Mouse (Mus musculus) kidney, embryonic 15.5 days (tissue): ENCODE measurements around the gene Dap. TPM values are rescaled to one million over a fixed set of nuclear protein-coding genes. Genes with fewer than 3 reads are reported as not detected.
A peak's percentile ranks its signal among the peaks of the same experiment; 100 is the strongest.

Source experiments
- ATAC-seq: fragments of 200-750 bp; cut with Nextera tagmentation; replicated peaks from 2 replicates; pipeline ENCODE4 v1.8.0; 2017; ENCODE audit warnings: moderate TSS enrichment; ENCODE audit not compliant: low FRiP score
- H3K27ac ChIP-seq: fragments of 300-500 bp; sonication (generic); 2 replicates; pipeline ENCODE4 v1.5.1; 2015; ENCODE audit warnings: mild to moderate bottlenecking, inconsistent platforms
- H3K27me3 ChIP-seq: fragments of 300-500 bp; sonication (generic); 2 replicates; pipeline ENCODE4 v1.6.1; 2015; ENCODE audit warnings: inconsistent platforms
- H3K36me3 ChIP-seq: fragments of 300-500 bp; sonication (generic); 2 replicates; pipeline ENCODE4 v1.6.1; 2015; ENCODE audit warnings: inconsistent platforms
- H3K4me1 ChIP-seq: fragments of 300-500 bp; sonication (generic); 2 replicates; pipeline ENCODE4 v1.6.1; 2015; ENCODE audit warnings: inconsistent platforms
- H3K4me2 ChIP-seq: fragments of 300-500 bp; sonication (generic); 2 replicates; pipeline ENCODE4 v1.6.1; 2015; ENCODE audit warnings: moderate library complexity, mild to moderate bottlenecking, inconsistent platforms
- H3K4me3 ChIP-seq: fragments of 300-500 bp; sonication (generic); replicated peaks from 2 replicates; pipeline ENCODE4 v1.5.1; 2015; ENCODE audit warnings: mild to moderate bottlenecking, inconsistent platforms
- H3K9ac ChIP-seq: fragments of 300-500 bp; sonication (generic); 2 replicates; pipeline ENCODE4 v1.6.1; 2015; ENCODE audit warnings: mild to moderate bottlenecking, inconsistent platforms
- H3K9me3 ChIP-seq: fragments of 300-500 bp; sonication (generic); replicated peaks from 2 replicates; pipeline ENCODE4 v1.6.1; 2016; ENCODE audit warnings: inconsistent platforms
- WGBS: fragments of 180-500 bp; shearing (Covaris S2); methylation state at CpG from one replicate; pipeline ENCODE4 v1.1.7; 2015; ENCODE audit warnings: mixed read lengths; 5-methylcytosine and 5-hydroxymethylcytosine counted together
- polyA plus RNA-seq: library from polyadenylated mRNA; unstranded; fragments of >200 nt; fragmentation: Nextera tagmentation; extraction: Ambion mirVana; gene quantifications from 2 replicates; pipeline ENCODE4 v1.2.1, GENCODE M21; 2015

The Dap gene
- polyA plus RNA-seq, 1 experiment from 2014 or later: 86.3 TPM

DNA sequence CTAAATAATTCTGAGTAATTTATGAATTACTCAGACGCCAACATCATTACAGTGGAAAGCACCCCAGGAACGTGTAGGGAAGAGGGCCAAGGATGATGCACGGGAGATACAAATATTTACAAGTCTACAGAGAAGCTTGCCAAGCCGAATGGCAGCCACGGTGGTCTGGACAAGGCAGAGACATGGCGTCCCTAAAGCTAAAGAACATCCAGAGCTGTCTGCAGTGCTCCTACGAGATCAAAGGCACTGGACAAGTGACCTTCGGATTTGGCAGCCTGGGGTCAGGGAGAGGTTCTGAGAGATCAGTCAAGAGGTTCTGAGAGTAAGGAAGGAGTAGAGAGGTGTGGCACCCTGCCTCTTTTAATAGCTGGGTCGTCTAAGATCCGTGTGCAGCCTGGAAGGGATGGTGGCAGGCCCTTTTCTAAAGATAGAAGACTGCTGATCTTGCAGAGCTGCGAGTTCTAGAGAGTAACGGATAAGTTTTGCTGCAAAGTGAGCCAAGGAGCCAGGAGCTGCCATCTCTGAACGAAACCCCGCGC is 449 bp upstream of the Dap start:
- no peaks in the 10 kb centered on the region for H3K9me3 ChIP-seq
- no peaks in the 10 kb centered on the region for H3K36me3 ChIP-seq
- peak overlapping the region; percentile 83 for H3K9ac ChIP-seq
- WGBS: 44% methylated on average over 15 of the region's 15 CpGs
- H3K27me3 ChIP-seq: no peaks in the 10 kb centered on the region
- H3K4me3 ChIP-seq: peak overlapping the region; percentile 84
- H3K4me2 ChIP-seq: peak overlapping the region; percentile 83
- H3K27ac ChIP-seq: peak overlapping the region; percentile 91
- peak; percentile 15 for ATAC-seq
- H3K4me1 ChIP-seq: peaks cover 21% of the 10 kb centered on the region

DNA sequence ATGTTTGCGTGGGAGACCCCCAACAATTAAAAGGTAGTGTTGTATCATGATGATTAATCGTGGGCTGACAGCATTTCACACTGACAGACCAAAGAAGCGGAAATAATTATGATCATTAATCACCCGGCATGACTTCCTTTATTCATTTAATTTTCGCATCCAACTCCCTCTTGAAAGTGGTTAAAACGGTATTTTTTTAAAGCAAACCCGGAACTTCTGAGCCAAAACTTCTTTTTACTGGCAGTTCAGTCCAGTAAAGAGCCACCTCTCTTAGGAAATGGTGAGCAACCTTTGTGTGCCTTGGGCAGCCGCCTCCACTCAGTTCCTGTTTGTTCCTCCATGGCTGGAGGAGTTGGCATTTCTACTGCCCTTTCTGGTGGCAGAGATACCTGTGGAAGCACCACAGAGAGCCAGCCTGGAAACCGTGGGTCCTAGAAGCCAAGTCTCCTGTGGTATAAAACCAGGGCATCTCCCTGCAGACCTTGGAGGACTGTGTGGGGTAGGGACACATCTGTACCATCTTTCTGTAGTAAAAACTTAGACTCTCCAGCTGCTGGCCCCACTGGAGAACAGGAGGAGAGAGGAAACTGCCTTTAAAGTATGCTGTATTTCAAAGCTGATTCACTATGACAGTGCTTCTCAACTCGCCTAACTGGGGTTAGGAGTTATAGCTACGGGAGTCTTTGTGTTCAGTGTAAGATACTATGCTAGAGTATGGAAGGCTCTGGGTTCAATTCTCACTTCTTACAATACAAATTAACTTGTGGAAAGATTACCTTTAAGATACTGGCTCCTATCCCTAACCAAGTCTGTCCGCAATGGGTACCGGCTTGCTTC is 910 bp downstream of the Dap start:
- H3K27ac ChIP-seq: peak overlapping the region; percentile 91
- ATAC-seq: no peak
- no peaks in the 10 kb centered on the region for H3K36me3 ChIP-seq
- 27% methylated on average over 13 of the region's 13 CpGs for WGBS
- H3K9ac ChIP-seq: peak overlapping the region; percentile 83
- peak overlapping the region; percentile 83 for H3K4me2 ChIP-seq
- H3K27me3 ChIP-seq: no peaks in the 10 kb centered on the region
- H3K4me1 ChIP-seq: peaks cover 21% of the 10 kb centered on the region
- H3K4me3 ChIP-seq: peak overlapping the region; percentile 84
- H3K9me3 ChIP-seq: no peaks in the 10 kb centered on the region

DNA sequence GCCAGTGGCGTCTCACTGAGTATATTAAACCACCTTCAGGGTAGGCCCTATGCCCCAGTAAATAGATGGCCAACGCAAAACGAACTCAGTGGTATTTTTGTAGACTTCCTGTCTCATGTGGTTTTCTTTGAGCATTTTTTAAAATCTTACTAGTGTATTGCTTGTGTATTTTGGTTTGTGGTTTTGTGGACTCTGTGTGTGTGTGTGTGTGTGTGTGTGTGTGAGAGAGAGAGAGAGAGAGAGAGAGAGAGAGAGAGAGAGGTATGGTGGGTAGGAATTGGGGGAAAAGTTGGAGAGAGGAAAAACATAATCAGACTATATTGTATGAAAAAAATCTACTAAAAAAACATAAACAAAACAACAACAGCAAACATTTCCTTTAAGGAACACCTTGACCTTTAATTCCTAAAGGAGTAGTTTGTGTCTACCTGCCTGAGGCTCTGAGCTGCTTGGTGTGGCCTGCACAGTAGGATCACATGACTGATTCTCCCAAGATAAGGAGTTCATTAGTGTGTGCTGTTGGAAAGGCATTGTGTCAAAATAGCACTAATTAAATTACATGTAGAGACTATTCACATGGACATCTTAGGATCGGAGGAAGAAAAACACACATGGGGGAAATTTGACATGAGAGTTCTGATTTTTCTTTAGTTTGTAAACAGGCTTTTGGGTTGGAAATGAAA is 1.7 kb downstream of the Dap start:
- peak overlapping the region; percentile 83 for H3K4me2 ChIP-seq
- H3K9ac ChIP-seq: peak overlapping the region; percentile 83; the same call in 1 of the 2 replicates
- H3K36me3 ChIP-seq: peaks cover 5% of the 10 kb centered on the region; the same call in 1 of the 2 replicates
- WGBS: 70% methylated on average over 4 of the region's 4 CpGs
- peaks cover 21% of the 10 kb centered on the region for H3K4me1 ChIP-seq
- no peak for ATAC-seq
- H3K9me3 ChIP-seq: no peaks in the 10 kb centered on the region
- H3K27me3 ChIP-seq: no peaks in the 10 kb centered on the region
- H3K4me3 ChIP-seq: peak overlapping the region; percentile 84
- peak overlapping the region; percentile 91; the same call in 1 of the 2 replicates for H3K27ac ChIP-seq

DNA sequence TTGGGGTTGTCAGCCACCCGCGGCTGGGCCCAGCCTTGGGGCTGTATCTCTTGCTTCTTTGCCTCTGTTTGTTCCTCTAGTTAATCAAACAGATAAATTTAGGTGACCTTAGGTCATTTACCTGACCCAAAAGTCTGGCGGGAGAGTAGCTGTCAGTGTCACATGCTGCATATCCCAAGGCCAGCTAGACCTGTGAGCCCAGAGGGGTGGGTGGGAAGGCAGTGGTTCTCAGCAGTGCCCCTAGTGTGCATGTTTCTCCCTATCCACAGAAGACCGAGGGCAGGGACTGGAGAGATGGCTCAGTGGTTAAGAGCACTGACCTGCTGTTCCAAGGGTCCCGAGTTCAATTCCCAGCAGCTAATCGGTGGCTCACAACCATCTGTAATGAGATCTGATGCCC is 2.4 kb downstream of the Dap start:
- no peak overlapping the region for H3K27ac ChIP-seq
- WGBS: 70% methylated on average over 6 of the region's 6 CpGs
- H3K36me3 ChIP-seq: peaks cover 8% of the 10 kb centered on the region; the same call in 1 of the 2 replicates
- peaks cover 21% of the 10 kb centered on the region for H3K4me1 ChIP-seq
- H3K9me3 ChIP-seq: no peaks in the 10 kb centered on the region
- no peak overlapping the region for H3K4me3 ChIP-seq
- ATAC-seq: no peak
- H3K4me2 ChIP-seq: peak overlapping the region; percentile 83; the same call in 1 of the 2 replicates
- no peak overlapping the region for H3K9ac ChIP-seq
- H3K27me3 ChIP-seq: no peaks in the 10 kb centered on the region

DNA sequence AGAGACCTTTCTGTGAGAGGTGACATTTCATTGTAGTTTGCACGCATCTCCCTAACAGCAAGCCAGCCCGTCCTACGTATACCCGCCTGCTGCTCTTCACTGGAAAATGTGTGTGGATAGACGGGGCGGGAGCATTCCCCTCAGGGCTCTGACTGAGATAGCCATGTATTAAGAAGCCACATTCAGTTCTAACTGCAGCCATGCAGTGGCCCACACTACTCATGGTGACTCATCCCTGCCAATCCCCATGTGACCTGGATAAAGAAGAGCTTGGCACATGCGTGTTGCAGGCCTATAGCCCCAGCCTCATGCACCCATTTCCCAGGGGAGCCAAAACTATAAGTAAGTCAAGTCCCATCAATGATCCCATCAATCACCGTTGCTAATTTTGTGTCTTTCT is 3.7 kb downstream of the Dap start:
- Histone ChIP-seq H3K4me3 (no peak overlapping the region), H3K4me2 (no peak overlapping the region), H3K9ac (no peak overlapping the region), H3K4me1 (peaks cover 21% of the 10 kb centered on the region), H3K27ac (no peak overlapping the region), H3K9me3 (no peaks in the 10 kb centered on the region), H3K36me3 (peaks cover 8% of the 10 kb centered on the region; the same call in 1 of the 2 replicates), H3K27me3 (no peaks in the 10 kb centered on the region)
- WGBS: 89% methylated on average over 8 of the region's 8 CpGs
- ATAC-seq: no peak

DNA sequence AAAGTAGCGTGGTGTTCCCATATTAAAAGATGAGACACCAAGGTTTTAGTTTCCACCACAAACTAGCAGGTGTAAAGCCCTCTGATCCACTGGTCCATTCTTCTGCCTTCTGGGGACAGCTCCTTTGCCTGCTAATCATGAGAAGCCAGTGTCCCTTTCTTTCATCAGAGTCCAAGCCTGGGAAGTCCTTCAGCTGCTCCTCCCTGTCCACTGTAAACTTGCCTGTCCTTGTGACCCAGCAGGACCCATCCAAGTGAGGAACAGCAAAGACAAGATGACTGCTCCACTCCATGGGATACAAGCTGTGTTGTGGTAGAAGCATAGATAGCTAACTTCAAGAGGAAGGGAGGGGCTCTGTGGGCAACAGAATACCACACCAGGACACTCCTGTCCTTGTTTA is 8.9 kb downstream of the Dap start:
- no peak for ATAC-seq

DNA sequence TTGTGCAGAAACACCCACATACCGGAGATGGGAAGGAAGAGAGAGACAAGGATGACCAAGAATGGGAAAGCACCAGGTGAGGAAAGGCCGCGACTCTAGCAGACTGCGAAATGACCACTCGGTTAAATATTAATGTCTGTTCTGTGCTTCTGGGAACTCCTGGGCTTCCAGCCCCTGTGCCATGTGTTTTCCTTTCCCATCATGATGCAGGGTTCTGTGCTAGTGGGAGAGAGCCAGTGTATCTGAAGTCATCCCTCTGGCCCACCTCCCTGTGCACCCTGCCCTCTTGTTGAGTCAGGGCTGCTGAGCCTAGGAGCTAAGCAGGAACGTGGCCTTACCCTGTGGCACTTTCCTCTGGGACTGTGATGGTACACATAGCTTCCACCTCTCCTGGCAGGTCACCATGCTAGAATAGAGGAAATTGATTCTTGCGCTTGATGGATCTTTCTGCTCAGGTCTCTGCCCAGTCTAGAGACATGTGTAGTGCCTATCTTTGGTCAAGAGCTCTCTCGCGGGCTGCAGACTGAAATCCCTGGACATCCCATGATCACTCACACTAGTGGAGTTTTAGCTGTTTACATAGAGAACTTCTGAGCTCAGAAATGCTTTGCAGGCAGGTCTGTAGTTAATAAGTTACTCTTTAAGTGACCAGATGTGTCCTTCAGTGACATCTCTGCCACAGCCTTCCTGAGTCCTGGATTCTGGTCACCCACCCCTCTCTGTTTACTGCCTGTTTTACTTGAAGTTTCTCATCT is 11.9 kb downstream of the Dap start:
- peaks cover 36% of the 10 kb centered on the region; the same call in 1 of the 2 replicates for H3K4me1 ChIP-seq
- WGBS: 72% methylated on average over 9 of the region's 9 CpGs
- H3K9me3 ChIP-seq: no peaks in the 10 kb centered on the region
- peak overlapping the region; percentile 85 for H3K27ac ChIP-seq
- no peaks in the 10 kb centered on the region for H3K27me3 ChIP-seq
- H3K36me3 ChIP-seq: peaks cover 34% of the 10 kb centered on the region
- no peak overlapping the region for H3K4me3 ChIP-seq
- ATAC-seq: peak; percentile 68
- no peak overlapping the region for H3K9ac ChIP-seq
- 0 out of 2 replicates have a peak overlapping the region, but pooled peaks have one; percentile 0 for H3K4me2 ChIP-seq

More for the DNA sequence above, 8.9 kb downstream of the Dap start:
- 97% methylated on average over 1 of the region's 1 CpGs for WGBS
- no peaks in the 10 kb centered on the region for H3K27me3 ChIP-seq
- peaks cover 27% of the 10 kb centered on the region; the same call in 1 of the 2 replicates for H3K4me1 ChIP-seq
- no peaks in the 10 kb centered on the region for H3K9me3 ChIP-seq
- no peak overlapping the region for H3K4me3 ChIP-seq
- no peak overlapping the region for H3K4me2 ChIP-seq
- H3K36me3 ChIP-seq: peaks cover 30% of the 10 kb centered on the region
- H3K9ac ChIP-seq: no peak overlapping the region
- no peak overlapping the region for H3K27ac ChIP-seq

DNA sequence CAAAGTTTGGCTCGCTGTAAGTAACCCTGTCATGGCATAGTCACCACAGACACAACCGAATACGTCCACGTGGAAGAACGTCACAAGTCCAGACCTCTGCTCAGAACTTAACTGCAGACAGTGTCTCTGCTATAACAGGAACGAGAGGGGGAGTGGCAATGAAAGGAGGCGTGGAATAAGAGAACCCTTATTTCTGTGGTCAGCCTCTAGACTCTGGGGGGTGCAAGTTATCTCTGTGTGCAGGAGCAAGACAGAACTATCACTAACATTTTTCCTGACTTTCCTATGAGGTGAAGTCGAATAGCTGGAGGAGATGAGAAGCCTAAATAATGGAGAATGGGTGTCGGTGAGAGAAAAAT is 12.4 kb downstream of the Dap start:
- WGBS: 82% methylated on average over 9 of the region's 9 CpGs
- Histone ChIP-seq H3K4me2 (no peak overlapping the region), H3K4me1 (peaks cover 36% of the 10 kb centered on the region; the same call in 1 of the 2 replicates), H3K9me3 (no peaks in the 10 kb centered on the region), H3K36me3 (peaks cover 37% of the 10 kb centered on the region), H3K27ac (peak overlapping the region; percentile 85; the same call in 1 of the 2 replicates), H3K4me3 (no peak overlapping the region), H3K27me3 (no peaks in the 10 kb centered on the region), H3K9ac (no peak overlapping the region)
- ATAC-seq: 0 out of 2 replicates have a peak, but pooled peaks have one; percentile 2

DNA sequence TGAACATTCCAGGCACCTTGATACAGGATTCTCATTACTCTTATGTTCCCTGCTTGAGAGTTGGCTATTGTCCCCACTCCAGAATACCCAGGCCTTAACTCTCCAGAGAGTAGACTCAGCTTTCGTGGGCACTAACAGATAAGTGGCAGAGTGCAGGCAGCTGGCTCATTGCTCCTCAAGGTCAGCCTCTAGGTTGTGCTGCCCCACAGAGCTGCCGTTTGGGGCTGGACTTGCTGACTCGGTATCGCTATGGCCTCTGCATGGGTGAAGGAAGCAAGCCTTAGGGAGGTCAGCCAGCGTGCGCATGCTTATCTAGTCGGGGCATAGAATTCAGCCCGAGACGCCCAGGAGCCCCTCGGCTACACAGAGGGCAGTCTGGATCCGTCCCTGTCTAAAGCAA is 13.3 kb downstream of the Dap start:
- Histone ChIP-seq H3K4me1 (peaks cover 36% of the 10 kb centered on the region; the same call in 1 of the 2 replicates), H3K36me3 (peaks cover 46% of the 10 kb centered on the region), H3K4me2 (no peak overlapping the region), H3K4me3 (no peak overlapping the region), H3K9me3 (no peaks in the 10 kb centered on the region; the same call in 1 of the 2 replicates), H3K9ac (no peak overlapping the region), H3K27ac (no peak overlapping the region), H3K27me3 (no peaks in the 10 kb centered on the region)
- ATAC-seq: no peak
- 70% methylated on average over 11 of the region's 11 CpGs for WGBS

DNA sequence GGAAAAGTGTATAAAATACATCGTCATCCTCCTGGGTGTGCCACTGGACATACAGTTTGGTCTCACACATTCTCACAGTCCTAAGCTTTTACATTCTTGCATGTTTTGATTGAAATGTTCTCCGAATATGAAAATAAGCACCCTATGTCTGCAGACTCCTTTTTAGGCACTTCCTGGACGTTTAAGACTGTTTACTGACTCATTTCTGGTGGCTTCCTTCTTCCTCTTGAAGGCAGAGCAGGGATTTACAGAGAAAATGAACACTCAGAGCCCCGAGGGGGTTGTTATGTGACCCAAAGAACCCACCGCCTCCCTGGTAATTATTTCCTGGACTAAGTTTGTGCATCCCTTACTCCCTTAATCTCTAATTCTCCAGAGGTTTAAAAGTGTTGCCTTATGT is 13.8 kb downstream of the Dap start:
- H3K36me3 ChIP-seq: peaks cover 51% of the 10 kb centered on the region
- H3K9me3 ChIP-seq: no peaks in the 10 kb centered on the region; the same call in 1 of the 2 replicates
- WGBS: 55% methylated on average over 5 of the region's 5 CpGs
- no peak overlapping the region for H3K27ac ChIP-seq
- no peak for ATAC-seq
- H3K9ac ChIP-seq: no peak overlapping the region
- no peaks in the 10 kb centered on the region for H3K27me3 ChIP-seq
- H3K4me2 ChIP-seq: no peak overlapping the region
- no peak overlapping the region for H3K4me3 ChIP-seq
- peaks cover 36% of the 10 kb centered on the region; the same call in 1 of the 2 replicates for H3K4me1 ChIP-seq

DNA sequence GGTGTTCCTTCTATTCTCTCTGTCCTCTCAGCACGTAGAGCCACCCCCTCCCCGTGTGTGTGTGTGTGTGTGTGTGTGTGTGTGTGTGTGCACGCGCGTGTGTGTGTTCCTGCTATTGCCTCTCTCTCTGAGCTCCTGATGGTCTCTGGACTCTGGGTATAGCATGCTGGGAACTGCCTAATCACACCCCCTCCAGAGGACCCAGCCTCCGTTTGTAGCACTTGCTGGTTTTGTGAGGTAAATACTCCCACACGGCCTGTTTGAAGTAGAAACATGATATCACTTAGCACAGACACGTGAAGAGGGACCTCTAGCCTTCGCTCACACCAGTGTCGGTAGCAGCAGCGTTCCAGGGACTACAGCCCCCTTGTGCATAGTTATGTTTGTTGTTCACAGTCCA is 14.5 kb downstream of the Dap start:
- Histone ChIP-seq H3K27ac (no peak overlapping the region), H3K9me3 (no peaks in the 10 kb centered on the region; the same call in 1 of the 2 replicates), H3K4me3 (no peak overlapping the region), H3K36me3 (peaks cover 58% of the 10 kb centered on the region), H3K27me3 (no peaks in the 10 kb centered on the region), H3K4me2 (no peak overlapping the region), H3K4me1 (peaks cover 36% of the 10 kb centered on the region; the same call in 1 of the 2 replicates), H3K9ac (no peak overlapping the region)
- ATAC-seq: 0 out of 2 replicates have a peak, but pooled peaks have one; percentile 5
- 34% methylated on average over 11 of the region's 11 CpGs for WGBS
